In the genomic region with DNA sequence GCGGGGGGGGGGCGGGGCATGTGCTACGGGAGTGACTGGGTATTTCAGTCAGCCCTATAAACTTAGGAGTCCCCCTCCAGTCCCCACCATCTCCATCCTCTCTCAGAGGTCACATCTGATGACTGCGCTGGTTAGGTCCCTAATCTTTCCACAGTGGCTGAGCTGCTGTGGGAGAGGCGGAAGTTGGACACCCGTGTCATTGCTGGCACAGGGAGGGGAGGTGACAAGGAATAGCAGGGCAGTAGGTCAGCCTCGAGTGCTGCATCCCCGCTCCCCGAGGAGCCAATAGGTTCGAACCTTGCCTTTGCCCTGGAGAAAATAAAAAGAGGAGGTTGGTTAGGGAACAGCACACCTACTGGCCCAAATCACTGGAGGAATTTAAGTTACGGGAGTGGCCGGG, we compare ENCODE assay signal across 12 mouse cellular contexts. TPM values are rescaled to one million over a fixed set of nuclear protein-coding genes. Genes with fewer than 3 reads are reported as not detected.
DNase-seq lines count a peak whose midpoint lies in the region; ATAC-seq lines count a peak whose summit lies in the region.
"Had no signal": no experiment of that assay in that cellular context is flagged by ENCODE, and none has a peak within 500 bp of the region (broad histone marks: within the 10 kb centered on the region; RNA-seq: fewer than 3 reads in every experiment).

No protein-coding gene starts in this region.

- intact Hi-C loops in heart, postnatal 36 days (cut with DNase I), result no loop called here

- peak overlapping the region; percentile 20 for H3K4me3 ChIP-seq in heart, embryonic 11.5 days (ENCODE audit: low read depth, low read length)
- H3K4me3 ChIP-seq in lung, embryonic 15.5 days, result peak overlapping the region; percentile 20
- 0 out of 2 replicates have a peak overlapping the region, but pooled peaks have one; percentile 0 for H3K4me3 ChIP-seq in embryonic facial prominence, embryonic 14.5 days (ENCODE audit: low read depth, low read length)
- peak overlapping the region; percentile 21; the same call in 1 of the 2 replicates for H3K4me3 ChIP-seq in liver, embryonic 16.5 days (ENCODE audit: low read depth, low read length)
- H3K4me3 ChIP-seq: stomach, embryonic 15.5 days had no signal

- no peaks in the 10 kb centered on the region for H3K9me3 ChIP-seq in heart, embryonic 11.5 days (replicated peaks; ENCODE audit: control insufficient read depth, low read length)
- H3K9me3 ChIP-seq in lung, embryonic 15.5 days, result no peaks in the 10 kb centered on the region
- H3K9me3 ChIP-seq in embryonic facial prominence, embryonic 14.5 days (ENCODE audit: control insufficient read depth, low read length), result no peaks in the 10 kb centered on the region
- H3K9me3 ChIP-seq in liver, embryonic 16.5 days (replicated peaks; ENCODE audit: control insufficient read depth, low read length), result no peaks in the 10 kb centered on the region
- H3K9me3 ChIP-seq: stomach, embryonic 15.5 days had no signal

- H3K27ac ChIP-seq in heart, embryonic 11.5 days (ENCODE audit: low read depth, low read length), result peak overlapping the region; percentile 31; the same call in 1 of the 2 replicates
- H3K27ac ChIP-seq in lung, embryonic 15.5 days, result peak overlapping the region; percentile 58; the same call in 1 of the 2 replicates
- no peak overlapping the region for H3K27ac ChIP-seq in embryonic facial prominence, embryonic 14.5 days (replicated peaks; ENCODE audit: low read depth, low read length)
- H3K27ac ChIP-seq in liver, embryonic 16.5 days (ENCODE audit: low read length), result no peak overlapping the region
- H3K27ac ChIP-seq: macrophage; stomach, embryonic 15.5 days had no signal

- H3K9ac ChIP-seq in heart, embryonic 11.5 days (ENCODE audit: low read depth, low read length), result peak overlapping the region; percentile 39; the same call in 1 of the 2 replicates
- H3K9ac ChIP-seq in lung, embryonic 15.5 days, result no peak overlapping the region
- peak overlapping the region; percentile 10; the same call in 1 of the 2 replicates for H3K9ac ChIP-seq in embryonic facial prominence, embryonic 14.5 days (ENCODE audit: low read depth, low read length)
- H3K9ac ChIP-seq in liver, embryonic 16.5 days (ENCODE audit: low read depth, low read length), result no peak overlapping the region
- H3K9ac ChIP-seq: stomach, embryonic 15.5 days had no signal

- no peak for DNase-seq in heart, postnatal 36 days
- no peak for DNase-seq in lung, postnatal 25 days (ENCODE audit: low spot score)
- DNase-seq in embryonic facial prominence, embryonic 14.5 days (ENCODE audit: low spot score), result no peak
- no peak for DNase-seq in left cerebral cortex, adult 11 months (ENCODE audit: low spot score)
- DNase-seq in cerebellum, postnatal 36 days, result no peak
- DNase-seq: cerebellum, adult 9-11 months; kidney, postnatal 14 days had no signal

- peaks cover 10% of the 10 kb centered on the region for H3K4me1 ChIP-seq in heart, embryonic 11.5 days (ENCODE audit: control insufficient read depth, insufficient read depth, low read length)
- H3K4me1 ChIP-seq in lung, embryonic 15.5 days, result peaks cover 21% of the 10 kb centered on the region
- H3K4me1 ChIP-seq in embryonic facial prominence, embryonic 14.5 days (ENCODE audit: control insufficient read depth, insufficient read depth, low read length), result peaks cover 6% of the 10 kb centered on the region; the same call in 1 of the 2 replicates
- H3K4me1 ChIP-seq in liver, embryonic 16.5 days (ENCODE audit: control insufficient read depth, low read depth, low read length), result peaks cover 5% of the 10 kb centered on the region

- peak overlapping the region; percentile 53 for H3K4me2 ChIP-seq in heart, embryonic 11.5 days
- peak overlapping the region; percentile 37 for H3K4me2 ChIP-seq in lung, embryonic 15.5 days
- peak overlapping the region; percentile 40 for H3K4me2 ChIP-seq in embryonic facial prominence, embryonic 14.5 days (ENCODE audit: low read depth, low read length)
- peak overlapping the region; percentile 32 for H3K4me2 ChIP-seq in liver, embryonic 16.5 days (ENCODE audit: low read depth, low read length)
- H3K4me2 ChIP-seq: stomach, embryonic 15.5 days had no signal

- ATAC-seq in heart, embryonic 11.5 days (replicated peaks; ENCODE audit: insufficient number of reproducible peaks, low FRiP score, low TSS enrichment), result no peak
- ATAC-seq in lung, embryonic 15.5 days (ENCODE audit: borderline replicate concordance, extremely low read depth, low FRiP score, low TSS enrichment), result no peak
- no peak for ATAC-seq in embryonic facial prominence, embryonic 14.5 days (ENCODE audit: low read depth)
- no peak for ATAC-seq in liver, embryonic 16.5 days (ENCODE audit: low read depth)

- no peaks in the 10 kb centered on the region for H3K27me3 ChIP-seq in heart, embryonic 11.5 days (ENCODE audit: control insufficient read depth, insufficient read depth, low read length)
- H3K27me3 ChIP-seq in lung, embryonic 15.5 days, result no peaks in the 10 kb centered on the region
- no peaks in the 10 kb centered on the region for H3K27me3 ChIP-seq in embryonic facial prominence, embryonic 14.5 days (replicated peaks; ENCODE audit: control insufficient read depth, insufficient read depth, low read length)
- H3K27me3 ChIP-seq in liver, embryonic 16.5 days (ENCODE audit: control insufficient read depth, insufficient read depth, low read depth, low read length), result no peaks in the 10 kb centered on the region
- H3K27me3 ChIP-seq: stomach, embryonic 15.5 days had no signal

- 25% methylated on average over 11 of the region's 12 CpGs for WGBS in heart, embryonic 11.5 days (ENCODE audit: insufficient replicate concordance)
- 18% methylated on average over 12 of the region's 12 CpGs for WGBS in lung, embryonic 15.5 days
- WGBS in embryonic facial prominence, embryonic 14.5 days, result 35% methylated on average over 10 of the region's 12 CpGs
- WGBS in liver, embryonic 16.5 days (ENCODE audit: insufficient replicate concordance), result 29% methylated on average over 11 of the region's 12 CpGs

- H3K36me3 ChIP-seq in heart, embryonic 11.5 days (ENCODE audit: control insufficient read depth, insufficient read depth, low read length), result no peaks in the 10 kb centered on the region
- H3K36me3 ChIP-seq in lung, embryonic 15.5 days, result no peaks in the 10 kb centered on the region
- H3K36me3 ChIP-seq in embryonic facial prominence, embryonic 14.5 days (ENCODE audit: control insufficient read depth, insufficient read depth, low read length), result no peaks in the 10 kb centered on the region
- no peaks in the 10 kb centered on the region for H3K36me3 ChIP-seq in liver, embryonic 16.5 days (ENCODE audit: control insufficient read depth, insufficient read depth)
- H3K36me3 ChIP-seq: stomach, embryonic 15.5 days had no signal

RNA-seq across cellular contexts. Expression of gene Npr1, which starts 14.8 kb away (rescaled TPM):
- 5.3 and 8.1 TPM in 2 replicates for polyA plus RNA-seq in heart, embryonic 11.5 days (2014; fragmentation: Nextera tagmentation; extraction: Ambion mirVana)
- 10 to 100 TPM; 19.9 to 21.3 TPM for total RNA-seq in heart, postnatal 36 days (2021)
- 17.3 and 21.0 TPM in 2 replicates for polyA plus RNA-seq in lung, embryonic 15.5 days (2015; fragmentation: Nextera tagmentation; extraction: Ambion mirVana)
- polyA plus RNA-seq in embryonic facial prominence, embryonic 14.5 days (2014; fragmentation: Nextera tagmentation; extraction: Ambion mirVana), result 6.7 and 8.2 TPM in 2 replicates
- 4.1 and 4.3 TPM in 2 replicates for polyA plus RNA-seq in liver, embryonic 16.5 days (2015; fragmentation: Nextera tagmentation; extraction: Ambion mirVana)

RNA-seq across cellular contexts. Expression of gene Ints3, which starts 17.5 kb away (rescaled TPM):
- polyA plus RNA-seq in heart, embryonic 11.5 days (2014; fragmentation: Nextera tagmentation; extraction: Ambion mirVana), result 25.3 and 26.9 TPM in 2 replicates
- 10 to 100 TPM; 23.7 to 27.9 TPM for total RNA-seq in heart, postnatal 36 days (2021)
- 30.8 and 33.3 TPM in 2 replicates for polyA plus RNA-seq in lung, embryonic 15.5 days (2015; fragmentation: Nextera tagmentation; extraction: Ambion mirVana)
- polyA plus RNA-seq in embryonic facial prominence, embryonic 14.5 days (2014; fragmentation: Nextera tagmentation; extraction: Ambion mirVana), result 26.0 and 31.8 TPM in 2 replicates
- polyA plus RNA-seq in liver, embryonic 16.5 days (2015; fragmentation: Nextera tagmentation; extraction: Ambion mirVana), result 6.7 and 7.2 TPM in 2 replicates

RNA-seq across cellular contexts. Expression of gene Ilf2, which starts 25.1 kb away (rescaled TPM):
- polyA plus RNA-seq in heart, embryonic 11.5 days (2014; fragmentation: Nextera tagmentation; extraction: Ambion mirVana), result 148 and 151 TPM in 2 replicates
- 10 to 100 TPM; 29.6 to 32.2 TPM for total RNA-seq in heart, postnatal 36 days (2021)
- polyA plus RNA-seq in lung, embryonic 15.5 days (2015; fragmentation: Nextera tagmentation; extraction: Ambion mirVana), result 208 and 219 TPM in 2 replicates
- polyA plus RNA-seq in embryonic facial prominence, embryonic 14.5 days (2014; fragmentation: Nextera tagmentation; extraction: Ambion mirVana), result 137 and 166 TPM in 2 replicates
- polyA plus RNA-seq in liver, embryonic 16.5 days (2015; fragmentation: Nextera tagmentation; extraction: Ambion mirVana), result 44.8 and 48.7 TPM in 2 replicates

RNA-seq across cellular contexts. Expression of gene Snapin, which starts 40.0 kb away (rescaled TPM):
- 76.0 TPM in 2 replicates for polyA plus RNA-seq in heart, embryonic 11.5 days (2014; fragmentation: Nextera tagmentation; extraction: Ambion mirVana)
- 10 to 100 TPM; 61.0 to 71.3 TPM for total RNA-seq in heart, postnatal 36 days (2021)
- polyA plus RNA-seq in lung, embryonic 15.5 days (2015; fragmentation: Nextera tagmentation; extraction: Ambion mirVana), result 77.3 and 85.6 TPM in 2 replicates
- 79.6 and 89.9 TPM in 2 replicates for polyA plus RNA-seq in embryonic facial prominence, embryonic 14.5 days (2014; fragmentation: Nextera tagmentation; extraction: Ambion mirVana)
- polyA plus RNA-seq in liver, embryonic 16.5 days (2015; fragmentation: Nextera tagmentation; extraction: Ambion mirVana), result 17.8 and 18.2 TPM in 2 replicates

RNA-seq across cellular contexts. Expression of gene Chtop, which starts 58.4 kb away (rescaled TPM):
- 70.3 and 73.9 TPM in 2 replicates for polyA plus RNA-seq in heart, embryonic 11.5 days (2014; fragmentation: Nextera tagmentation; extraction: Ambion mirVana)
- 100 to 1,000 TPM in 1 of 2 experiments, 10 to 100 TPM in 1; 92.7 to 106 TPM for total RNA-seq in heart, postnatal 36 days (2021)
- polyA plus RNA-seq in lung, embryonic 15.5 days (2015; fragmentation: Nextera tagmentation; extraction: Ambion mirVana), result 154 TPM in 2 replicates
- 92.1 and 98.4 TPM in 2 replicates for polyA plus RNA-seq in embryonic facial prominence, embryonic 14.5 days (2014; fragmentation: Nextera tagmentation; extraction: Ambion mirVana)
- 38.8 and 41.2 TPM in 2 replicates for polyA plus RNA-seq in liver, embryonic 16.5 days (2015; fragmentation: Nextera tagmentation; extraction: Ambion mirVana)

Comparison
In these comparisons a context has a peak if more than half of its experiments do, and no peak if none do; other contexts are left out.
1. H3K27ac ChIP-seq: peak in heart, embryonic 11.5 days (single experiment) and lung, embryonic 15.5 days (single experiment); none in embryonic facial prominence, embryonic 14.5 days (single experiment) and liver, embryonic 16.5 days (single experiment).
2. H3K9ac ChIP-seq: peak in heart, embryonic 11.5 days (single experiment) and embryonic facial prominence, embryonic 14.5 days (single experiment); none in lung, embryonic 15.5 days (single experiment) and liver, embryonic 16.5 days (single experiment).
3. Peak in every context shown above with its lines, with median percentiles within 50 percentile points of each other: H3K4me2 ChIP-seq and H3K4me3 ChIP-seq.